Mouse (Mus musculus) kidney, embryonic 16.5 days (tissue): ENCODE measurements around the gene Snap25. TPM values are rescaled to one million over a fixed set of nuclear protein-coding genes. Genes with fewer than 3 reads are reported as not detected.

ENCODE experiments used
- ATAC-seq: fragments of 200-750 bp; cut with Nextera tagmentation; 2 replicates; pipeline ENCODE4 v1.8.0; 2017; ENCODE audit warnings: moderate TSS enrichment; ENCODE audit not compliant: low FRiP score, low TSS enrichment
- H3K27ac ChIP-seq: fragments of 300-500 bp; sonication (generic); 2 replicates; pipeline ENCODE4 v1.5.1; 2014; ENCODE audit warnings: low read length
- H3K27me3 ChIP-seq: fragments of 300-500 bp; sonication (generic); 2 replicates; pipeline ENCODE4 v1.6.1; 2014; ENCODE audit warnings: low read length, control low read depth, mixed read lengths; ENCODE audit not compliant: insufficient read depth
- H3K36me3 ChIP-seq: fragments of 300-500 bp; sonication (generic); 2 replicates; pipeline ENCODE4 v1.6.1; 2014; ENCODE audit warnings: low read length, control low read depth, mixed read lengths; ENCODE audit not compliant: insufficient read depth
- H3K4me1 ChIP-seq: fragments of 300-500 bp; sonication (generic); 2 replicates; pipeline ENCODE4 v1.6.1; 2014; ENCODE audit warnings: low read length, control low read depth, mixed read lengths; ENCODE audit not compliant: insufficient read depth
- H3K4me2 ChIP-seq: fragments of 300-500 bp; sonication (generic); replicated peaks from 2 replicates; pipeline ENCODE4 v1.6.1; 2014; ENCODE audit warnings: low read depth, low read length
- H3K4me3 ChIP-seq: fragments of 300-500 bp; sonication (generic); 2 replicates; pipeline ENCODE4 v1.5.1; 2014; ENCODE audit warnings: mild to moderate bottlenecking, low read length
- H3K9ac ChIP-seq: fragments of 300-500 bp; sonication (generic); replicated peaks from 2 replicates; pipeline ENCODE4 v1.6.1; 2014; ENCODE audit warnings: low read length
- H3K9me3 ChIP-seq: fragments of 300-500 bp; sonication (generic); 2 replicates; pipeline ENCODE4 v1.6.1; 2016; ENCODE audit warnings: low read length, control low read depth
- WGBS: fragments of 180-500 bp; shearing (Covaris S2); extraction: QIAGEN DNeasy Blood & Tissue Kit; methylation state at CpG from one replicate; pipeline ENCODE4 v1.1.7; 2014; 5-methylcytosine and 5-hydroxymethylcytosine counted together
- polyA plus RNA-seq: library from polyadenylated mRNA; unstranded; fragments of >200 nt; fragmentation: Nextera tagmentation; extraction: Ambion mirVana; gene quantifications from 2 replicates; pipeline ENCODE4 v1.2.1, GENCODE M21; 2015

Snap25 gene
- polyA plus RNA-seq, 1 experiment from 2014 or later = 1.2 TPM

GRCm38 (mm10) chr2:136711746-136712440 is 1.4 kb upstream of the Snap25 start:
- WGBS = 3% methylated on average over 28 of the region's 28 CpGs
- Histone ChIP-seq H3K9ac (no peak overlapping the region), H3K36me3 (no peaks in the 10 kb centered on the region), H3K4me1 (peaks cover 6% of the 10 kb centered on the region), H3K9me3 (no peaks in the 10 kb centered on the region), H3K27ac (no peak overlapping the region), H3K27me3 (no peaks in the 10 kb centered on the region; the same call in 1 of the 2 replicates), H3K4me3 (no peak overlapping the region; the same call in 1 of the 2 replicates), H3K4me2 (peak overlapping the region; percentile 51)
- ATAC-seq = no peak

- no peaks in the 10 kb centered on the region for H3K9me3 ChIP-seq
- no peak for ATAC-seq
- no peak overlapping the region; the same call in 1 of the 2 replicates for H3K4me3 ChIP-seq
- no peaks in the 10 kb centered on the region; the same call in 1 of the 2 replicates for H3K27me3 ChIP-seq
- H3K4me1 ChIP-seq = peaks cover 6% of the 10 kb centered on the region
- no peak overlapping the region for H3K27ac ChIP-seq
- no peak overlapping the region for H3K9ac ChIP-seq
- under 1% methylated on average over 13 of the region's 13 CpGs for WGBS
- no peaks in the 10 kb centered on the region for H3K36me3 ChIP-seq
- H3K4me2 ChIP-seq = peak overlapping the region; percentile 51
These were observed 725 bp upstream of the Snap25 start for GRCm38 (mm10) chr2:136712441-136713015.

- H3K9me3 ChIP-seq = no peaks in the 10 kb centered on the region
- no peaks in the 10 kb centered on the region for H3K36me3 ChIP-seq
- no peak overlapping the region for H3K9ac ChIP-seq
- H3K27ac ChIP-seq = no peak overlapping the region
- peak; percentile 99 for ATAC-seq
- WGBS = under 1% methylated on average over 22 of the region's 22 CpGs
- no peaks in the 10 kb centered on the region; the same call in 1 of the 2 replicates for H3K27me3 ChIP-seq
- H3K4me2 ChIP-seq = peak overlapping the region; percentile 49
- 0 out of 2 replicates have a peak overlapping the region, but pooled peaks have one; percentile 23 for H3K4me3 ChIP-seq
- peaks cover 6% of the 10 kb centered on the region for H3K4me1 ChIP-seq
These were observed 757 bp downstream of the Snap25 start for GRCm38 (mm10) chr2:136714008-136714411.

- H3K4me3 ChIP-seq = no peak overlapping the region
- no peaks in the 10 kb centered on the region; the same call in 1 of the 2 replicates for H3K27me3 ChIP-seq
- H3K9me3 ChIP-seq = no peaks in the 10 kb centered on the region
- H3K4me2 ChIP-seq = no peak overlapping the region
- H3K27ac ChIP-seq = no peak overlapping the region
- no peak overlapping the region for H3K9ac ChIP-seq
- WGBS = 75% methylated on average over 5 of the region's 5 CpGs
- no peak for ATAC-seq
- H3K36me3 ChIP-seq = no peaks in the 10 kb centered on the region
- H3K4me1 ChIP-seq = peaks cover 6% of the 10 kb centered on the region
These were observed 2.3 kb downstream of the Snap25 start for GRCm38 (mm10) chr2:136715531-136715930.

- 72% methylated on average over 1 of the region's 1 CpGs for WGBS
- Histone ChIP-seq H3K4me1 (peaks cover 6% of the 10 kb centered on the region), H3K27me3 (no peaks in the 10 kb centered on the region; the same call in 1 of the 2 replicates), H3K4me2 (no peak overlapping the region), H3K4me3 (no peak overlapping the region), H3K27ac (no peak overlapping the region), H3K9ac (no peak overlapping the region), H3K36me3 (no peaks in the 10 kb centered on the region), H3K9me3 (no peaks in the 10 kb centered on the region)
- no peak for ATAC-seq
These were observed 3.1 kb downstream of the Snap25 start for GRCm38 (mm10) chr2:136716400-136716799.

GRCm38 (mm10) chr2:136720235-136720634 is 7.0 kb downstream of the Snap25 start:
- Histone ChIP-seq H3K4me3 (no peak overlapping the region), H3K27ac (no peak overlapping the region), H3K9me3 (no peaks in the 10 kb centered on the region), H3K9ac (no peak overlapping the region), H3K4me1 (no peaks in the 10 kb centered on the region), H3K27me3 (no peaks in the 10 kb centered on the region), H3K4me2 (no peak overlapping the region), H3K36me3 (no peaks in the 10 kb centered on the region)
- WGBS = 22% methylated on average over 4 of the region's 4 CpGs
- ATAC-seq = no peak

- Histone ChIP-seq H3K4me2 (no peak overlapping the region), H3K27ac (no peak overlapping the region), H3K9me3 (no peaks in the 10 kb centered on the region), H3K9ac (no peak overlapping the region), H3K36me3 (no peaks in the 10 kb centered on the region), H3K4me1 (no peaks in the 10 kb centered on the region), H3K4me3 (no peak overlapping the region), H3K27me3 (no peaks in the 10 kb centered on the region)
- ATAC-seq = no peak
- 70% methylated on average over 2 of the region's 2 CpGs for WGBS
These were observed 25.0 kb downstream of the Snap25 start for GRCm38 (mm10) chr2:136738260-136738659.

GRCm38 (mm10) chr2:136742230-136742629 is 29.0 kb downstream of the Snap25 start:
- Histone ChIP-seq H3K9me3 (no peaks in the 10 kb centered on the region), H3K4me3 (no peak overlapping the region), H3K27me3 (no peaks in the 10 kb centered on the region), H3K4me2 (no peak overlapping the region), H3K4me1 (no peaks in the 10 kb centered on the region), H3K9ac (no peak overlapping the region), H3K27ac (no peak overlapping the region), H3K36me3 (no peaks in the 10 kb centered on the region)
- ATAC-seq = no peak
- WGBS = 79% methylated on average over 2 of the region's 2 CpGs

- Histone ChIP-seq H3K4me2 (no peak overlapping the region), H3K4me3 (no peak overlapping the region), H3K27me3 (no peaks in the 10 kb centered on the region), H3K4me1 (no peaks in the 10 kb centered on the region), H3K36me3 (no peaks in the 10 kb centered on the region), H3K27ac (no peak overlapping the region), H3K9me3 (no peaks in the 10 kb centered on the region), H3K9ac (no peak overlapping the region)
- 79% methylated on average over 2 of the region's 2 CpGs for WGBS
- no peak for ATAC-seq
These were observed 31.6 kb downstream of the Snap25 start for GRCm38 (mm10) chr2:136744683-136745326.
